Mouse (Mus musculus) hindbrain, postnatal 0 days (tissue): ENCODE data around the gene Ranbp17. TPM values are rescaled to one million over a fixed set of nuclear protein-coding genes. Genes with fewer than 3 reads are reported as not detected.
A peak's percentile ranks its signal among the peaks of the same experiment; 100 is the strongest.

Source experiments
- ATAC-seq: fragments of 200-750 bp; cut with Nextera tagmentation; 2 replicates; pipeline ENCODE4 v1.8.0; 2017; ENCODE audit warnings: mild to moderate bottlenecking, moderate TSS enrichment, moderate library complexity
- DNase-seq: peaks from one replicate; pipeline ENCODE4 v3.0.0-alpha.2; 2015; ENCODE audit warnings: low spot score
- H3K27ac ChIP-seq: fragments of 300-500 bp; sonication (generic); 2 replicates; pipeline ENCODE4 v1.5.1; 2014; ENCODE audit warnings: mild to moderate bottlenecking
- H3K27me3 ChIP-seq: fragments of 300-500 bp; sonication (generic); 2 replicates; pipeline ENCODE4 v1.6.1; 2014; ENCODE audit warnings: low read length, mixed read lengths; ENCODE audit not compliant: insufficient read depth
- H3K36me3 ChIP-seq: fragments of 300-500 bp; sonication (generic); 2 replicates; pipeline ENCODE4 v1.6.1; 2014; ENCODE audit warnings: low read length, mixed read lengths; ENCODE audit not compliant: insufficient read depth
- H3K4me1 ChIP-seq: fragments of 300-500 bp; sonication (generic); 2 replicates; pipeline ENCODE4 v1.6.1; 2014; ENCODE audit warnings: antibody characterized with exemption, low read length, mixed read lengths; ENCODE audit not compliant: insufficient read depth
- H3K4me2 ChIP-seq: fragments of 300-500 bp; sonication (generic); 2 replicates; pipeline ENCODE4 v1.6.1; 2014; ENCODE audit warnings: low read depth, mild to moderate bottlenecking, low read length, moderate library complexity, mixed read lengths
- H3K4me3 ChIP-seq: fragments of 300-500 bp; sonication (generic); 2 replicates; pipeline ENCODE4 v1.5.1; 2014; ENCODE audit warnings: low read length
- H3K9ac ChIP-seq: fragments of 300-500 bp; sonication (generic); replicated peaks from 2 replicates; pipeline ENCODE4 v1.6.1; 2014; ENCODE audit warnings: mild to moderate bottlenecking, low read length, moderate library complexity, mixed read lengths
- H3K9me3 ChIP-seq: fragments of 300-500 bp; sonication (generic); 2 replicates; pipeline ENCODE4 v1.6.1; 2016; ENCODE audit warnings: low read length, mixed read lengths
- CTCF ChIP-seq: IDR thresholded peaks from 2 replicates; pipeline ENCODE4 v1.5.1; 2016; ENCODE audit warnings: antibody characterized with exemption, control low read depth, low read depth
- WGBS: fragments of 180-500 bp; shearing (Covaris S2); extraction: QIAGEN DNeasy Blood & Tissue Kit; methylation state at CpG from one replicate; pipeline ENCODE4 v1.1.7; 2014; 5-methylcytosine and 5-hydroxymethylcytosine counted together
- polyA plus RNA-seq: library from polyadenylated mRNA; unstranded; fragments of >200 nt; fragmentation: Nextera tagmentation; extraction: Ambion mirVana; gene quantifications from 2 replicates; pipeline ENCODE4 v1.2.1, GENCODE M21; 2015
- total RNA-seq: library from RNA; depleted of rRNA; stranded (reverse); fragments of >200 nt; gene quantifications from 2 replicates; pipeline ENCODE4 v1.2.3, GENCODE M21; 2014

The Ranbp17 gene
- total and polyA plus RNA-seq, 2 experiments from 2014 or later: 6.5 to 10.0 TPM

DNA sequence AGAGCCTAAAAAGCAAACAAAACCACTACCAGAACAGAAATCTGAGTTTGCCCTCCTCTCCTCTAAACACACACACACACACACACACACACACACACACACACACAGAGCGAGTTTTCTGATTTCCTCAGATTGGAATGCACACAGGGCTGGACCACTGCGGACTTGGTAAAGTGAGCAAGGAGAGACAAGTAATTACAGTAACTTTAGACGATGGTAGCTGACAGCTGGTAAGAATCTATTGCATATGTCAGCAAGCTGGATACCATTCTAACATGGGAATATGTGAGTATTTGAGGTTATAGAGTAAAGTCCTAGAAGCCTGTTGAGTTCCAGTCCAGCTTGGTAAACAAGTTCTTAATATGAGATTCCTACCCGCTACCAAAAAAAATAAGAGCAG lies 204.0 kb downstream of the Ranbp17 start:
- no peaks in the 10 kb centered on the region for H3K36me3 ChIP-seq
- H3K9ac ChIP-seq: no peak overlapping the region
- no peak for DNase-seq
- H3K27ac ChIP-seq: no peak overlapping the region
- H3K9me3 ChIP-seq: no peaks in the 10 kb centered on the region
- no peak overlapping the region for H3K4me2 ChIP-seq
- H3K4me3 ChIP-seq: no peak overlapping the region
- no peak for ATAC-seq
- no peak for TF ChIP-seq CTCF
- H3K27me3 ChIP-seq: no peaks in the 10 kb centered on the region
- no peaks in the 10 kb centered on the region for H3K4me1 ChIP-seq
- 86% methylated on average over 4 of the region's 4 CpGs for whole genome bisulfite sequencing

DNA sequence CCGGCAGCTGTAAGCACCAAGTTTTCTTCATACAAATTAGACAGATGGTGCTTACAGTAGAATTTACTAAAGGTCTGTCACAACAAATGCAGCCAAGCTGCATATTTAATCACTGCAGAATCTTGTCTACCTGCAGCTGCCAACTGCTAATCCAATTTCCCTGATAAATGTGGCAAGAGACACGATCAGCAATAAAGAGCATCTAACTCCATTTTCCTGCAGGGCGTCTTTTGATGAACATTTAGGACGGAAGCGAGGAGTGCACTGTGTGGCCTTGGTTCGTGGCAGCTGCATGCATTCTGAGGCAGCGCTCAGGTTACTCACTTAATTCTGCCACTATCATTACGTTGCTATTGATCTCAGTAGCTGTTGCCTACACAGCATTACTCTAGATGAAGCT lies 212.7 kb downstream of the Ranbp17 start:
- TF ChIP-seq CTCF: no peak
- WGBS: 29% methylated on average over 8 of the region's 8 CpGs
- ATAC-seq: no peak

DNA sequence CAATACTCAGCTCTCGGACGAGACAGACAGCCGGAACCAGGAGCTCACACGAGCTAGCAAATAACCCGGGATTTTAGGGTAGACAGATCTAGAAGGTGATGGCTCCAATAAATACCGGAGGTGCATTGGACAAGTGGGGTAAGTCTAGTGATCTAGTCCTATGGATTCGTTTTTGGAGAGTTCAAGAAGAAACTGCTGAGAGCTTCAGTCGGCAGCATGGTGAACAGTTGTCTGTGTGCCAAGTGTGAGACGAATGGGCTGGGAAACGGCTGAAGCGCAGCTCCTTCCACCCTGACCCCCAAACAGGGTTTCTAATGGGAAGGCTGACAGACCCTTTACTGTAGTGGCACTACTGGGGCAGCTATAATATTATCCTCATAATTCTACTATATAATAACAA lies 214.2 kb downstream of the Ranbp17 start:
- Histone ChIP-seq H3K4me3 (no peak overlapping the region), H3K36me3 (no peaks in the 10 kb centered on the region), H3K4me1 (0 out of 2 replicates have a peak, but pooled peaks cover 8% of the 10 kb centered on the region), H3K27ac (no peak overlapping the region; the same call in 1 of the 2 replicates), H3K9ac (no peak overlapping the region), H3K27me3 (no peaks in the 10 kb centered on the region), H3K4me2 (peak overlapping the region; percentile 36; the same call in 1 of the 2 replicates), H3K9me3 (no peaks in the 10 kb centered on the region)
- no peak for TF ChIP-seq CTCF
- 49% methylated on average over 11 of the region's 11 CpGs for WGBS
- peak; percentile 59 for DNase-seq
- no peak for ATAC-seq

More for the DNA sequence above, 212.7 kb downstream of the Ranbp17 start:
- DNase-seq: peak; percentile 60
- H3K4me3 ChIP-seq: no peak overlapping the region
- 0 out of 2 replicates have a peak, but pooled peaks cover 8% of the 10 kb centered on the region for H3K4me1 ChIP-seq
- H3K27me3 ChIP-seq: no peaks in the 10 kb centered on the region
- peak overlapping the region; percentile 8; the same call in 1 of the 2 replicates for H3K27ac ChIP-seq
- no peaks in the 10 kb centered on the region for H3K36me3 ChIP-seq
- H3K9me3 ChIP-seq: no peaks in the 10 kb centered on the region
- no peak overlapping the region for H3K9ac ChIP-seq
- H3K4me2 ChIP-seq: 0 out of 2 replicates have a peak overlapping the region, but pooled peaks have one; percentile 18

DNA sequence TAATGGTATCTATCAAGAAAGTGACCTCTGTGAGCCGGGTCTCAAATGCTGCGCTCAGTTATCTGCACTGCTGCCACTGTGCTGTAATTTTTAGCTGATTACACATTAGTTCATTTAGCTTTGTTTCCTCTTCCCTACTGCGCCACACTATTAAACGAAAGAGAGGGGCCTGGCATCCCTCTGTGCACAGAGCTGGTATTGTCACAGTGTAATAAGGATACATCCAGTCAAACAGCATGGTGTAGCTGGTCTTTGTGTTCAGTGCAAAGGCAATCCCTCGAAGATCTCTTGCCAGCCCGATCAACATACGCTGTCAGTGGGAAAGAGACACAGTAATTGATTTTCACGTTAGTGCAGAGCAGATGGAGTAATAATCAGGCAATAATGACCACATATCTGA lies 216.4 kb downstream of the Ranbp17 start:
- H3K9ac ChIP-seq: no peak overlapping the region
- H3K27me3 ChIP-seq: no peaks in the 10 kb centered on the region
- ATAC-seq: peak; percentile 61; the same call in 1 of the 2 replicates
- H3K4me1 ChIP-seq: 0 out of 2 replicates have a peak, but pooled peaks cover 8% of the 10 kb centered on the region
- H3K4me3 ChIP-seq: no peak overlapping the region
- WGBS: 36% methylated on average over 8 of the region's 8 CpGs
- no peak overlapping the region for H3K4me2 ChIP-seq
- no peaks in the 10 kb centered on the region for H3K9me3 ChIP-seq
- H3K27ac ChIP-seq: no peak overlapping the region
- H3K36me3 ChIP-seq: no peaks in the 10 kb centered on the region
- TF ChIP-seq CTCF: no peak
- peak; percentile 49 for DNase-seq

DNA sequence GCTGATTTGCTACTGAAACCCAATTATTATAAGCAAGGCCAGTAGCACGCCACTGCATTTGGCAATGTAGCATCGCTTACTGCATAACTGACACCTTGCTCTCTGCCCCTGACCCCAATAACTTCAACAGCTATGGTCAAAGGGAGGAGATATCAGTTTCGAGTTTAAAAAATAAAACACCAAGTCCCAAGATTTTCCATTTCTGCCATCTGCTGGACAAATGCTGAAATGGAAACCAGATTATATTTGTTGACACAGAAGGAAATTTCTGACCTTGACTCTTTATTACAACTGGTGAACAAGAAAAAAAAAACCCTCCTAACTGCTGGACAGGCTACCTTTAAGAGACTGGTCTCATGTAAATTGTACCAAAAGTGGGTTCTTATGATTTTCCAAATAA lies 218.1 kb downstream of the Ranbp17 start:
- 0 out of 2 replicates have a peak, but pooled peaks cover 5% of the 10 kb centered on the region for H3K4me1 ChIP-seq
- peak; percentile 74 for DNase-seq
- no peaks in the 10 kb centered on the region for H3K36me3 ChIP-seq
- no peak overlapping the region for H3K4me3 ChIP-seq
- 44% methylated on average over 3 of the region's 3 CpGs for WGBS
- H3K9ac ChIP-seq: no peak overlapping the region
- H3K27ac ChIP-seq: no peak overlapping the region
- no peak for ATAC-seq
- H3K27me3 ChIP-seq: no peaks in the 10 kb centered on the region
- no peak overlapping the region for H3K4me2 ChIP-seq
- H3K9me3 ChIP-seq: no peaks in the 10 kb centered on the region
- peak; percentile 64 for TF ChIP-seq CTCF

DNA sequence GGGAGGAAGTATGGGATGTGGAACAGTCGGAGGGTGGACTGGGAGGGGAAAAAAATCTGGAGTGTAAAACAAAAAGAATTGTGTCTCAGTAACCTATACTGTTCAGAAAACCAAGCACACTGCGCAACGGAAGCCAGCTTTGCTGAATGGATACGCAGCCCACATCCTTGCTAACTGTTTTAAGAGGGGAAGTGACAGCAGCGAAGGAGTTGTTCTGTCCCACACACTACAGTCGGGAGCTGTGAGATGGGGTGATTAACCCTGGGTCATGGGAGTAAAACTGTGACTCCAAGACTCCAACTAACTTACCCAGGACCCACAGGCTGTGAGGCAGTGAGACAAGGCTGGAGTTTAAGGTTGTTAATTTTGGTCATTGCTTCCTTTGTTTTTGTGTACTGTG lies 219.5 kb downstream of the Ranbp17 start:
- Histone ChIP-seq H3K9ac (no peak overlapping the region), H3K4me1 (0 out of 2 replicates have a peak, but pooled peaks cover 5% of the 10 kb centered on the region), H3K36me3 (no peaks in the 10 kb centered on the region), H3K9me3 (no peaks in the 10 kb centered on the region), H3K27me3 (no peaks in the 10 kb centered on the region), H3K4me3 (no peak overlapping the region), H3K4me2 (no peak overlapping the region), H3K27ac (no peak overlapping the region)
- ATAC-seq (no peak), DNase-seq (no peak)
- WGBS: 80% methylated on average over 6 of the region's 6 CpGs
- TF ChIP-seq CTCF: no peak

DNA sequence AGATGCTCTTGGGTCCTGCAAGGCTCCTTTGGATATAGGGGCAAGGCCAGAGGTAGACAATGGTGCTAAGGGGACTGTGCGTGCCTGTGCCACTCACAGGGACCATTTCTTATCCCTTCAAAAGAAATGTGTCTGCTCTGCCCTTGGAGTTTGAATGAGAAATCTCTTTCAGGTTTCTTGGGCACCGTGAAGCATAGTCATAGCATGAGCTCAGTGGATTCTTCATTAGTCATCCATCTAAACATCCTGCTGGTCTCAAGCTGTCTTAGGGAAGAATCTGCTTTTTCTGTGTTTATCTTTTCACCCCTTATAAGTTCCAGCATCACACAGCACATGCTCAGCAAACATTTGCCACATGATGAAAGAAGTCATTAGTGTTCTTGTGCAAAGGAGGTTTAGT lies 235.0 kb downstream of the Ranbp17 start:
- Histone ChIP-seq H3K4me2 (no peak overlapping the region), H3K4me3 (no peak overlapping the region), H3K4me1 (no peaks in the 10 kb centered on the region), H3K9ac (no peak overlapping the region), H3K36me3 (no peaks in the 10 kb centered on the region), H3K27ac (no peak overlapping the region), H3K9me3 (no peaks in the 10 kb centered on the region), H3K27me3 (no peaks in the 10 kb centered on the region)
- WGBS: 94% methylated on average over 2 of the region's 2 CpGs
- TF ChIP-seq CTCF: no peak
- no peak for ATAC-seq
- no peak for DNase-seq
